Mouse (Mus musculus): ENCODE measurements at regions not wholly inside any gene's neighbourhood (a gene's known extent, or its start where the extent isn't known, plus 50 kb on each side); places are given as distances from the start of the nearest gene placed in this dataset.

DNA sequence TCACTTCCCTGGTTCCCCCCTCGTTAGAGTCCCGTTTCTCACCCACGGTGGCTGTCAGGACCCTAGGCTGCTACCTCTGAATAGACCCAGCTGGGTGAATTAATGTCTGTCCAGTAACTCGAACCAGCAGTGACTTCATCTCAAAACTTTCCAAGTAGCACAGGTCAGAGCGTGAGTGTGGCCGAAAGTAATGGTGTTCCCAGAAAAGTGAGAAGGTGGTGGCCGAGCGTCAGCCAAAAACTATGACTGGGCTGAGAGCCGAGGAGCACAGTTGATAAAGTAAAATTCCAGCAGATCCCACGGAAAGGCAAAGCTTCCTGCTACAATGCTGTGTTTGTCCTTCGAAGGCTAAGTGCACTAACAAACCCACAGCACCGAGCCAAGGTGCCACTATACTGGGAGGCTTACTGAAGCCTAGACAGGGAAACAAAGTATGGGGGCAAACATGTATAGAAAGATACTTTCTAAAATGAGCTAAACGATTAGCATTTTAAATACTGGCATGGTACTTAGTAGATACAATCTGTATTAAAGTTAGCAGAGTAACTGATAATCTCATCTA, 413.7 kb upstream of the Mgmt start:
- no peak overlapping the region for H3K4me3 ChIP-seq (ENCODE audit: low read length)
- 34% methylated on average over 13 of the region's 13 CpGs for WGBS
- no peak overlapping the region for H3K4me2 ChIP-seq (ENCODE audit: low read depth, low read length)
- no peaks in the 10 kb centered on the region for H3K36me3 ChIP-seq (ENCODE audit: control insufficient read depth, insufficient read depth)
- H3K9me3 ChIP-seq (replicated peaks; ENCODE audit: control insufficient read depth, low read length), result no peaks in the 10 kb centered on the region
- H3K27ac ChIP-seq (ENCODE audit: low read length), result peak overlapping the region; percentile 24; the same call in 1 of the 2 replicates
- H3K27me3 ChIP-seq (ENCODE audit: control insufficient read depth, insufficient read depth, low read length), result peaks cover 6% of the 10 kb centered on the region; the same call in 1 of the 2 replicates
- H3K9ac ChIP-seq (ENCODE audit: low read length), result no peak overlapping the region
- no peaks in the 10 kb centered on the region for H3K4me1 ChIP-seq (ENCODE audit: control insufficient read depth, insufficient read depth, low read length)
- peak; percentile 67 for ATAC-seq (replicated peaks; ENCODE audit: extremely low read depth, insufficient read depth, low FRiP score)

GRCm38 (mm10) chr7:136483237-136483636, 411.2 kb upstream of the Mgmt start:
- peaks cover 15% of the 10 kb centered on the region for H3K27me3 ChIP-seq (ENCODE audit: control insufficient read depth, insufficient read depth, low read length)
- H3K9me3 ChIP-seq (replicated peaks; ENCODE audit: control insufficient read depth, low read length), result no peaks in the 10 kb centered on the region
- H3K9ac ChIP-seq (ENCODE audit: low read length), result no peak overlapping the region
- no peak for ATAC-seq (replicated peaks; ENCODE audit: extremely low read depth, insufficient read depth, low FRiP score)
- H3K27ac ChIP-seq (ENCODE audit: low read length), result no peak overlapping the region
- no peaks in the 10 kb centered on the region for H3K36me3 ChIP-seq (ENCODE audit: control insufficient read depth, insufficient read depth)
- no peak overlapping the region for H3K4me3 ChIP-seq (ENCODE audit: low read length)
- no peaks in the 10 kb centered on the region for H3K4me1 ChIP-seq (ENCODE audit: control insufficient read depth, insufficient read depth, low read length)
- no peak overlapping the region for H3K4me2 ChIP-seq (ENCODE audit: low read depth, low read length)

DNA sequence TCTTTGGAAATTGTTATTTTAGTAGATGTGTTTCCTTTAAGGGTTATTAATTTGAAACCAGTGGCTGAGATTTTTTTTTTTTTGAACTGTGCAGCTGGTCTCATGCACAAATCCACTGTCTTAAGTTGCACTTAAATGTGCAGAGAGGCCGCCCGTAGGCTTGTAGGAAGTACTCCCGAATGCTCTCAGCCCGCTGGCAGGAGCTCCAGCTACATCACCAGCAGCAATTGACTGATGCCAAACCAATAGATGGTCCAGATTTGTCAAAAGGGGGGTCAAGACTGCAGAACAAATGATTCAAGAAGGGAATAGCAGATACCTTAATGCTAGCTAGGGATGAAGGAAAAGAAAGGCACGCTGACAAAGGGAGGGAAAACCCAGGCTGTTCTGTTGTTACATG, 406.9 kb upstream of the Mgmt start:
- Histone ChIP-seq H3K27me3 (ENCODE audit: control insufficient read depth, insufficient read depth, low read length) (peaks cover 25% of the 10 kb centered on the region), H3K9me3 (replicated peaks; ENCODE audit: control insufficient read depth, low read length) (no peaks in the 10 kb centered on the region), H3K9ac (ENCODE audit: low read length) (no peak overlapping the region), H3K27ac (ENCODE audit: low read length) (no peak overlapping the region), H3K4me2 (ENCODE audit: low read depth, low read length) (no peak overlapping the region), H3K4me3 (ENCODE audit: low read length) (no peak overlapping the region), H3K4me1 (ENCODE audit: control insufficient read depth, insufficient read depth, low read length) (no peaks in the 10 kb centered on the region), H3K36me3 (ENCODE audit: control insufficient read depth, insufficient read depth) (no peaks in the 10 kb centered on the region)
- no peak for ATAC-seq (replicated peaks; ENCODE audit: extremely low read depth, insufficient read depth, low FRiP score)
- WGBS, result 60% methylated on average over 5 of the region's 5 CpGs

- peaks cover 26% of the 10 kb centered on the region for H3K4me1 ChIP-seq (ENCODE audit: control insufficient read depth, insufficient read depth, low read length)
- WGBS, result 55% methylated on average over 3 of the region's 3 CpGs
- H3K27ac ChIP-seq (ENCODE audit: low read length), result peak overlapping the region; percentile 27; the same call in 1 of the 2 replicates
- no peak for ATAC-seq (replicated peaks; ENCODE audit: extremely low read depth, insufficient read depth, low FRiP score)
- no peak overlapping the region for H3K4me2 ChIP-seq (ENCODE audit: low read depth, low read length)
- peaks cover 27% of the 10 kb centered on the region for H3K27me3 ChIP-seq (ENCODE audit: control insufficient read depth, insufficient read depth, low read length)
- no peak overlapping the region for H3K9ac ChIP-seq (ENCODE audit: low read length)
- no peaks in the 10 kb centered on the region for H3K9me3 ChIP-seq (replicated peaks; ENCODE audit: control insufficient read depth, low read length)
- no peaks in the 10 kb centered on the region for H3K36me3 ChIP-seq (ENCODE audit: control insufficient read depth, insufficient read depth)
- no peak overlapping the region for H3K4me3 ChIP-seq (ENCODE audit: low read length)
Measured at GRCm38 (mm10) chr7:136494862-136495261, 399.6 kb upstream of the Mgmt start.

DNA sequence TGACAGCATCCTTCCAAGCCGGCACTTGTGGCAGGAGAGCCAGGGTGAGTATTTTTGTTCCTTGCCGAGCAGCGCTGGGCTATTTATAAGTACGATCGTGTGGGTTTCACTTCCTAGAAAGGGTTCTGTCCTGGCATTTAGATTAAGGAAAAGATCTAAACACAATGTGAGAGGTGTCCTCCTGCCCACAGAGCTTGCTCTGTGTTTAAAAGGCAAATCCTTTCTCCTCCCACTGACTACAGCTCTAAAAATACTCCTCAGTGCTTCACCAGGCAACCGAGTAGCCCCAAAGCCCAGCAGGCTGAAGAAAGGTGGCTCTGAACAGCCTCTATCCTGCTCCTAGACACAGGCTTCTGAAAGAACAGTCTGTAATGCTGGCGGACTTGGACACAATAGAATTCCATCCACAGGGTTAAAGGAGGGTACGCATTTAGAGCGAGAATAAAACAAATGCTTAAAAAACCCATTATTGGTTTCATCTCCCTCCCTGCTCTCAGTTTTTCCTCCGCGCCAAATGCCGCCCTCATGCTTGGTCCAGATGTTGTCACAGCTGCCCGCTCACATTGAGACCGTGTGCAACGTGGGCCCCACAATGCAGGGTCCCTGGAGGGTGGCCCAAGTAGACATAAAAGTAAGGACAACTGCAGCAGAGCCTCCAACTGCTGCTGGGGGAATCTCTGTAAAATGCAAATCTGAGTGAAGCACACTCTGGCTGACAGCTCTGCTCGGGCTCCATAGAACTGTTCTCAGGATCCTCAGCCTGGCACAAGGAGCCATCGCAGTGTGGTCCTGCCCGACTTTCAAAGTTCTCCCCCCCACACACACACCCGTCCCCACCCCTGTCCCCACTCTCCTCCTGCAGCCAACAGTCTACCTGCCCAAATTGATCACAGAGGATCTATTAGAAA, 397.8 kb upstream of the Mgmt start:
- Histone ChIP-seq H3K9me3 (replicated peaks; ENCODE audit: control insufficient read depth, low read length) (no peaks in the 10 kb centered on the region), H3K4me1 (ENCODE audit: control insufficient read depth, insufficient read depth, low read length) (peaks cover 26% of the 10 kb centered on the region), H3K9ac (ENCODE audit: low read length) (peak overlapping the region; percentile 63), H3K4me3 (ENCODE audit: low read length) (peak overlapping the region; percentile 33), H3K27me3 (ENCODE audit: control insufficient read depth, insufficient read depth, low read length) (peaks cover 24% of the 10 kb centered on the region), H3K36me3 (ENCODE audit: control insufficient read depth, insufficient read depth) (no peaks in the 10 kb centered on the region), H3K27ac (ENCODE audit: low read length) (peak overlapping the region; percentile 85), H3K4me2 (ENCODE audit: low read depth, low read length) (peak overlapping the region; percentile 59)
- peak; percentile 77 for ATAC-seq (replicated peaks; ENCODE audit: extremely low read depth, insufficient read depth, low FRiP score)
- WGBS, result 35% methylated on average over 19 of the region's 19 CpGs

GRCm38 (mm10) chr7:136500059-136500458, 394.4 kb upstream of the Mgmt start:
- no peaks in the 10 kb centered on the region for H3K9me3 ChIP-seq (replicated peaks; ENCODE audit: control insufficient read depth, low read length)
- H3K4me3 ChIP-seq (ENCODE audit: low read length), result no peak overlapping the region
- no peak overlapping the region for H3K9ac ChIP-seq (ENCODE audit: low read length)
- WGBS, result 91% methylated on average over 4 of the region's 4 CpGs
- no peak for ATAC-seq (replicated peaks; ENCODE audit: extremely low read depth, insufficient read depth, low FRiP score)
- peaks cover 15% of the 10 kb centered on the region for H3K27me3 ChIP-seq (ENCODE audit: control insufficient read depth, insufficient read depth, low read length)
- H3K27ac ChIP-seq (ENCODE audit: low read length), result no peak overlapping the region
- peaks cover 24% of the 10 kb centered on the region for H3K4me1 ChIP-seq (ENCODE audit: control insufficient read depth, insufficient read depth, low read length)
- no peak overlapping the region for H3K4me2 ChIP-seq (ENCODE audit: low read depth, low read length)
- no peaks in the 10 kb centered on the region for H3K36me3 ChIP-seq (ENCODE audit: control insufficient read depth, insufficient read depth)

DNA sequence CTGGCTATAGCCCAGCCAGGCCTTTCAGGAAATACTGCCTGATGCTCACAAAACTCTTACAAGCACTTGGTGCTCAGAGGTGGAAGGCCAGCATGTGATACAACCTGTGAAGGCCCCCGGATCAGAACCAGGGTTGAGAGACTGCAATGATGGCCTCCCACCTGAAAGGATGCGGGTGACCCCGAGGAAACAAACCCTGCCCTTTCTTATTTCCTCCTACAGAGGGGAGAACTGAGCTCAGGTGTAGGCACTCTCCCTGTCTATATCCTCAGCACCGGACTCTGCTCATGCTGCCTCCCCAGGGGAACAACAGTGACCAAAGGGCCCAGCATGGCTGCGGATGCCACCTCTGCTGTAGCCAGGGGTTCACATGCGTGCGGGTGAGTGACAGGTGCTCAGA, 393.3 kb upstream of the Mgmt start:
- Histone ChIP-seq H3K4me1 (ENCODE audit: control insufficient read depth, insufficient read depth, low read length) (peaks cover 14% of the 10 kb centered on the region), H3K36me3 (ENCODE audit: control insufficient read depth, insufficient read depth) (no peaks in the 10 kb centered on the region), H3K9ac (ENCODE audit: low read length) (no peak overlapping the region), H3K27ac (ENCODE audit: low read length) (no peak overlapping the region), H3K4me3 (ENCODE audit: low read length) (no peak overlapping the region), H3K9me3 (replicated peaks; ENCODE audit: control insufficient read depth, low read length) (no peaks in the 10 kb centered on the region), H3K4me2 (ENCODE audit: low read depth, low read length) (no peak overlapping the region), H3K27me3 (ENCODE audit: control insufficient read depth, insufficient read depth, low read length) (peaks cover 11% of the 10 kb centered on the region)
- 91% methylated on average over 7 of the region's 7 CpGs for WGBS
- no peak for ATAC-seq (replicated peaks; ENCODE audit: extremely low read depth, insufficient read depth, low FRiP score)

DNA sequence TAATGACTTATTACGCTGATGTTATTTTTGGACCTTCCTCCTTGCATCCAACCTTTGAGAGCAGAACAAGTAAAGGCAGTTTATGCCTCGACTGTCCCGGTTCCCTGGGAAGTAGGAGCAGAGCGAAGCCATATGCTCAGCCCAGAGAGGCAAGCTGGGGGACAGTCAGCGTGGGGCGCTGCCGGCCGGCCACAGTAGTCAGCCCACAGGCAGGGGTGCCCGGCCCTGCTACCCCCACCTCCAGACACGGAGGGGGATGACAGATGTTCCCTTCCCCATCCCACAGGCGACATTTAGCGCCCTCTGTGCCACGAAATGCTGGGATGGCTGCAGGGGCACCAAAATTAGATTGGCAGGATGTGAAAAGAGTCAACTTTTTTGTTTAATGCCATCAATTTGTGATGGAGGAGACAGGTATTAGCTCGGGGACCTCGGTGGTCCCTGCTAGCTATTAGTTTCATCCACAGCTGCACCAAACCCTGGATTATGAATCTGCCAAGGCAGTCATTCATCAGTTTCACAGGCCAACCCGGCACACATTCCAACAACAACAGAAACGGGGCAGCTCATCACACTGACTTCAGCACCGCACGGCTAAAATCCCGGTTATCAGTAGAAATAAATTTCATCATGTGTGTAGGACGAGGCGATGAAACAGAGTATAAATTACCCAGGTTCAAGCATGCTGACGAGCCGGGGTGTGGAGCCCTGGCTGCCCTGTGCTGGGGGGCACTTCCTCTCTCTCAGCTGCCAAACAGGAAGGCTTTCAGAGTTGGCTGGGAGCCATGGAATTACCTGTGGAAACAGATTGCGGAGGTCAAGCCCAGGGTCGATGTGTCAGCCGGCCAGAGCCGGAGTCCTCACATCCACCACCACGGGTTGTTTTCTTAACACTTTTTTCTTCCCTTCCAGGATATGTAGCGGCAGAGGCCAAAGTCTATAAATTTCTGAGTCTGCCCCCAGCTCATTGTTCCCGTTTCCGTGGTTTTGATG, 392.3 kb upstream of the Mgmt start:
- Histone ChIP-seq H3K4me2 (ENCODE audit: low read depth, low read length) (peak overlapping the region; percentile 34), H3K36me3 (ENCODE audit: control insufficient read depth, insufficient read depth) (no peaks in the 10 kb centered on the region), H3K9ac (ENCODE audit: low read length) (no peak overlapping the region; the same call in 1 of the 2 replicates), H3K4me1 (ENCODE audit: control insufficient read depth, insufficient read depth, low read length) (peaks cover 6% of the 10 kb centered on the region), H3K9me3 (replicated peaks; ENCODE audit: control insufficient read depth, low read length) (no peaks in the 10 kb centered on the region), H3K27me3 (ENCODE audit: control insufficient read depth, insufficient read depth, low read length) (peaks cover 11% of the 10 kb centered on the region), H3K27ac (ENCODE audit: low read length) (peak overlapping the region; percentile 24; the same call in 1 of the 2 replicates), H3K4me3 (ENCODE audit: low read length) (no peak overlapping the region)
- 41% methylated on average over 32 of the region's 32 CpGs for WGBS
- peak; percentile 73 for ATAC-seq (replicated peaks; ENCODE audit: extremely low read depth, insufficient read depth, low FRiP score)
